In the genomic region with DNA sequence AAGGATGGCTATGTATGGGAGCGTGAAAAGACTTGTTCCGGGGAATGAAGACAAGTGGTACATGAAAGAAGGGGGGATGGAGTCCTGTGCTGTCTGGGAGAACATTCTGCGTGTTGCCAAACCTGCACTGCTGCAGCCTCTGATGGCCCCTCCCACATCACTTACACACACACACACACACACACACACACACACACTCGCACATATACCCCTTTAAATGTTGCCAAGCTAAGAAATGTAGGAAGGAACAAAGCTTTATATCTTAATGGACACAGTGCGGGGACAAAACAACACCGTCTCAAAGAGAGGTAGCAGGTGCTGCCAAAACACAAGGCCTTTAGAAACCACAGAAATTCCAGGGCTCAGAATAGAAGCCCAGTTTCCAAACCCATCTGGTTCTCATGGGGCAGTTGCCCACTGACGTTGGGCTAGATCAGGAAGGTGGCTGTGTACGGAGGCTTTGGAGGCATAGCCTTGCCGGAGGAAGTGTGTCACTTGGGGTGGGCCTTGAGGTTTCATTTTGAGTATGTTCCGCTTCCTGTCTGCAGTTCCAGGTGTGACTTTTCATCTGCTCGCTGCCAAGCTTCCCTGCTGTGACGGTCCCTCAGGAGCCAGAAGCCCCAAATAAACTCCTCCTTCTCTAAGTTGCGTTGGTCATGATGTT, we compare ENCODE assay signal across 9 mouse cellular contexts. TPM values are rescaled to one million over a fixed set of nuclear protein-coding genes. Genes with fewer than 3 reads are reported as not detected.
DNase-seq lines count a peak whose midpoint lies in the region; ATAC-seq lines count a peak whose summit lies in the region.
"Had no signal": no experiment of that assay in that cellular context is flagged by ENCODE, and none has a peak within 500 bp of the region (broad histone marks: within the 10 kb centered on the region; RNA-seq: fewer than 3 reads in every experiment).

No protein-coding gene starts in this region.

- peak overlapping the region; percentile 98 for H3K27ac ChIP-seq in forebrain, embryonic 13.5 days
- no peak overlapping the region for H3K27ac ChIP-seq in forebrain, embryonic 11.5 days (ENCODE audit: low read depth, low read length)
- H3K27ac ChIP-seq in midbrain, embryonic 11.5 days (ENCODE audit: low read depth, low read length), result no peak overlapping the region
- H3K27ac ChIP-seq in midbrain, embryonic 10.5 days (replicated peaks), result no peak overlapping the region

- H3K27me3 ChIP-seq in forebrain, embryonic 13.5 days, result no peaks in the 10 kb centered on the region
- no peaks in the 10 kb centered on the region for H3K27me3 ChIP-seq in forebrain, embryonic 11.5 days (ENCODE audit: control insufficient read depth, insufficient read depth, low read length)
- H3K27me3 ChIP-seq in midbrain, embryonic 11.5 days (ENCODE audit: control insufficient read depth, insufficient read depth, low read length), result no peaks in the 10 kb centered on the region
- H3K27me3 ChIP-seq in midbrain, embryonic 10.5 days (ENCODE audit: low read depth, poor library complexity, severe bottlenecking), result no peaks in the 10 kb centered on the region

- no peak for DNase-seq in forebrain, embryonic 11.5 days (ENCODE audit: low spot score)
- peak; percentile 39 for DNase-seq in midbrain, embryonic 11.5 days (ENCODE audit: low spot score, missing footprints)
- no peak for DNase-seq in midbrain, embryonic 10.5 days (ENCODE audit: low spot score)
- peak; percentile 60 to 69 for DNase-seq in thymus, postnatal 36 days
- no peak for DNase-seq in cerebellum, adult 9-10 months
- no peak for DNase-seq in ovary, postnatal 14 days (ENCODE audit: low spot score)
- DNase-seq: layer of hippocampus, postnatal 36 days had no signal

- H3K4me2 ChIP-seq in forebrain, embryonic 13.5 days, result no peak overlapping the region
- H3K4me2 ChIP-seq in forebrain, embryonic 11.5 days (ENCODE audit: low read depth, low read length, severe bottlenecking), result no peak overlapping the region
- no peak overlapping the region for H3K4me2 ChIP-seq in midbrain, embryonic 11.5 days

- no peaks in the 10 kb centered on the region for H3K9me3 ChIP-seq in forebrain, embryonic 13.5 days (replicated peaks)
- no peaks in the 10 kb centered on the region for H3K9me3 ChIP-seq in forebrain, embryonic 11.5 days (ENCODE audit: control insufficient read depth, low read length)
- no peaks in the 10 kb centered on the region for H3K9me3 ChIP-seq in midbrain, embryonic 11.5 days (ENCODE audit: control insufficient read depth, low read length)
- no peaks in the 10 kb centered on the region for H3K9me3 ChIP-seq in midbrain, embryonic 10.5 days (replicated peaks)

- H3K4me1 ChIP-seq in forebrain, embryonic 13.5 days, result peaks cover 41% of the 10 kb centered on the region
- H3K4me1 ChIP-seq in forebrain, embryonic 11.5 days (replicated peaks; ENCODE audit: control insufficient read depth, insufficient read depth, low read length), result no peaks in the 10 kb centered on the region
- no peaks in the 10 kb centered on the region for H3K4me1 ChIP-seq in midbrain, embryonic 11.5 days (ENCODE audit: control insufficient read depth, insufficient read depth, low read length)
- peaks cover 8% of the 10 kb centered on the region; the same call in 1 of the 2 replicates for H3K4me1 ChIP-seq in midbrain, embryonic 10.5 days

- no peak overlapping the region for H3K4me3 ChIP-seq in forebrain, embryonic 13.5 days
- H3K4me3 ChIP-seq in forebrain, embryonic 11.5 days (ENCODE audit: low read depth, low read length), result no peak overlapping the region
- no peak overlapping the region for H3K4me3 ChIP-seq in midbrain, embryonic 11.5 days (ENCODE audit: low read depth, low read length)
- no peak overlapping the region for H3K4me3 ChIP-seq in midbrain, embryonic 10.5 days

- H3K9ac ChIP-seq in forebrain, embryonic 13.5 days, result no peak overlapping the region
- H3K9ac ChIP-seq in forebrain, embryonic 11.5 days (ENCODE audit: low read length), result no peak overlapping the region
- no peak overlapping the region for H3K9ac ChIP-seq in midbrain, embryonic 11.5 days (ENCODE audit: low read length)

- no peak for ATAC-seq in forebrain, embryonic 13.5 days
- ATAC-seq in forebrain, embryonic 11.5 days (replicated peaks; ENCODE audit: low FRiP score), result no peak
- no peak for ATAC-seq in midbrain, embryonic 11.5 days (ENCODE audit: low FRiP score)
- 0 out of 2 replicates have a peak, but pooled peaks have one; percentile 19 for ATAC-seq in monocyte, adult 5-6 weeks (replicated peaks; ENCODE audit: insufficient number of reproducible peaks, low FRiP score, low TSS enrichment, poor library complexity, severe bottlenecking)

- 70% methylated on average over 13 of the region's 13 CpGs for WGBS in forebrain, embryonic 13.5 days
- WGBS in forebrain, embryonic 11.5 days, result 86% methylated on average over 13 of the region's 13 CpGs
- 82% methylated on average over 13 of the region's 13 CpGs for WGBS in midbrain, embryonic 11.5 days
- WGBS in midbrain, embryonic 10.5 days, result 87% methylated on average over 13 of the region's 13 CpGs

- no peaks in the 10 kb centered on the region for H3K36me3 ChIP-seq in forebrain, embryonic 13.5 days (ENCODE audit: poor library complexity, severe bottlenecking)
- H3K36me3 ChIP-seq in forebrain, embryonic 11.5 days (ENCODE audit: control insufficient read depth, insufficient read depth, low read length), result no peaks in the 10 kb centered on the region
- H3K36me3 ChIP-seq in midbrain, embryonic 11.5 days (ENCODE audit: control insufficient read depth, insufficient read depth, low read length), result no peaks in the 10 kb centered on the region
- no peaks in the 10 kb centered on the region for H3K36me3 ChIP-seq in midbrain, embryonic 10.5 days

RNA-seq across cellular contexts. Expression of a gene that starts 28.5 kb away (rescaled TPM):
- 12.2 and 12.6 TPM in 2 replicates for polyA plus RNA-seq in forebrain, embryonic 13.5 days (2015; fragmentation: Nextera tagmentation; extraction: Ambion mirVana)
- 5.2 and 5.6 TPM in 2 replicates for polyA plus RNA-seq in forebrain, embryonic 11.5 days (2014; fragmentation: Nextera tagmentation; extraction: Ambion mirVana)
- polyA plus RNA-seq in midbrain, embryonic 11.5 days (2014; fragmentation: Nextera tagmentation; extraction: Ambion mirVana), result 6.7 and 7.4 TPM in 2 replicates
- 3.8 and 5.0 TPM in 2 replicates for polyA plus RNA-seq in midbrain, embryonic 10.5 days (2016; fragmentation: Nextera tagmentation; extraction: Ambion mirVana)
- 0.10 TPM in 1 of 3 replicates, not detected in the others for total RNA-seq in monocyte, adult 5-6 weeks (2017)

RNA-seq across cellular contexts. Expression of a gene that starts 41.3 kb away (rescaled TPM):
- polyA plus RNA-seq in forebrain, embryonic 13.5 days (2015; fragmentation: Nextera tagmentation; extraction: Ambion mirVana), result 0.26 and 0.35 TPM in 2 replicates
- polyA plus RNA-seq in forebrain, embryonic 11.5 days (2014; fragmentation: Nextera tagmentation; extraction: Ambion mirVana), result not detected in 2 replicates
- 0.41 TPM in 1 of 2 replicates, not detected in the other for polyA plus RNA-seq in midbrain, embryonic 11.5 days (2014; fragmentation: Nextera tagmentation; extraction: Ambion mirVana)
- 0.35 TPM in 1 of 2 replicates, not detected in the other for polyA plus RNA-seq in midbrain, embryonic 10.5 days (2016; fragmentation: Nextera tagmentation; extraction: Ambion mirVana)
- total RNA-seq in monocyte, adult 5-6 weeks (2017), result not detected in 3 replicates

RNA-seq across cellular contexts. Expression of a gene that starts 41.7 kb away (rescaled TPM):
- 15.4 and 17.9 TPM in 2 replicates for polyA plus RNA-seq in forebrain, embryonic 13.5 days (2015; fragmentation: Nextera tagmentation; extraction: Ambion mirVana)
- polyA plus RNA-seq in forebrain, embryonic 11.5 days (2014; fragmentation: Nextera tagmentation; extraction: Ambion mirVana), result 19.5 and 19.9 TPM in 2 replicates
- 21.6 and 22.1 TPM in 2 replicates for polyA plus RNA-seq in midbrain, embryonic 11.5 days (2014; fragmentation: Nextera tagmentation; extraction: Ambion mirVana)
- 24.0 and 27.5 TPM in 2 replicates for polyA plus RNA-seq in midbrain, embryonic 10.5 days (2016; fragmentation: Nextera tagmentation; extraction: Ambion mirVana)
- 6.3 to 20.1 TPM (median 8.1 TPM) in 3 replicates for total RNA-seq in monocyte, adult 5-6 weeks (2017)

RNA-seq across cellular contexts. Expression of a gene that starts 48.6 kb away (rescaled TPM):
- 12.4 and 12.5 TPM in 2 replicates for polyA plus RNA-seq in forebrain, embryonic 13.5 days (2015; fragmentation: Nextera tagmentation; extraction: Ambion mirVana)
- polyA plus RNA-seq in forebrain, embryonic 11.5 days (2014; fragmentation: Nextera tagmentation; extraction: Ambion mirVana), result 10.2 and 11.0 TPM in 2 replicates
- polyA plus RNA-seq in midbrain, embryonic 11.5 days (2014; fragmentation: Nextera tagmentation; extraction: Ambion mirVana), result 8.8 and 10.4 TPM in 2 replicates
- 9.0 and 9.1 TPM in 2 replicates for polyA plus RNA-seq in midbrain, embryonic 10.5 days (2016; fragmentation: Nextera tagmentation; extraction: Ambion mirVana)
- total RNA-seq in monocyte, adult 5-6 weeks (2017), result 0.32 to 4.8 TPM in 2 of 3 replicates, not detected in the other

Comparison
In these comparisons a context has a peak if more than half of its experiments do, and no peak if none do; other contexts are left out.
1. DNase-seq: peak in midbrain, embryonic 11.5 days (single experiment) and thymus, postnatal 36 days (2 of 2); none in forebrain, embryonic 11.5 days (single experiment), midbrain, embryonic 10.5 days (single experiment), cerebellum, adult 9-10 months (single experiment) and ovary, postnatal 14 days (single experiment).